Mouse (Mus musculus): ENCODE measurements around the gene Cfap61.
A peak's percentile ranks its signal among the peaks of the same experiment; 100 is the strongest.

Cfap61 gene

GRCm38 (mm10) chr2:146140711-146141110 lies 206.1 kb downstream of the Cfap61 start:
- no peak for DNase-seq (ENCODE audit: inconsistent age in 2 of 2, low spot score in 1 of 2)

DNA sequence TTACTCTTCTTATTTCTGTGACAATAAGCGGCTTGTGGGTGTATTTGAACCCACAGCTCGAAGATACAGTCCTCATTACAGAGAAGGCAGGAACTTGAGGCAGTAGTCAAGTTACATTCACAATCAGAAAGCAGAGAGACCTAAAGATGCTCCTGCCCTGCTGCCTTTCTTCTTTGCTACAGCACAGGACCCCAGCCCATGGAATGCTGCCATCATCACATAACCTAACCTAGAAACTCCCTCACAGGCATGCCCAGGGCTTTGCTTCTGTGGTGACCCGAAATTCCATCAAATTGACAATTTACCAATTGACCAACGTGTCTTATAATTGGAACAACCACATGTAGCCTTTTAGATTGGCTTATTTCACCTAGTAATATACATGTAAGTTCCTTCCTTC lies 212.7 kb downstream of the Cfap61 start:
- no peak for DNase-seq (ENCODE audit: inconsistent age in 2 of 2, low spot score in 1 of 2)

DNA sequence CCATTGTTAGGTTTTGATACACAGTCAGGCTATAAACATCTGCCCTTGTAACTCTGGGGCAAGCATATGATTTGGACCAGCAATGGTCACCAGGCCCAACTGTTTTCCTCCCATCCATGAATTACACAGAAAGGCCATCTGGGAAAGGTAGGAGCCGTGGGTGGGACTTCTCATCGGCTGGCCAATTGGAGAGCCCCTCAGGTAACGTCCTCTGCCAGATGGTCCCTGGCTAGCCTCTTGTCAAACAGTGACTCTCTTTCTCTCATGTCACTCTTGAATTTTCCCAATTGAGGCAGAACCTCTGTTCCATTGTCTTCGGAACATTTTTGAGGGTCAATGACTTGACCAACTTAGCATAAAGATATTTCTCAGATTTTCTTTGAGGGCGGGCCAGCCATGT lies 213.2 kb downstream of the Cfap61 start:
- DNase-seq (ENCODE audit: inconsistent age in 2 of 2, low spot score in 1 of 2), result no peak

DNA sequence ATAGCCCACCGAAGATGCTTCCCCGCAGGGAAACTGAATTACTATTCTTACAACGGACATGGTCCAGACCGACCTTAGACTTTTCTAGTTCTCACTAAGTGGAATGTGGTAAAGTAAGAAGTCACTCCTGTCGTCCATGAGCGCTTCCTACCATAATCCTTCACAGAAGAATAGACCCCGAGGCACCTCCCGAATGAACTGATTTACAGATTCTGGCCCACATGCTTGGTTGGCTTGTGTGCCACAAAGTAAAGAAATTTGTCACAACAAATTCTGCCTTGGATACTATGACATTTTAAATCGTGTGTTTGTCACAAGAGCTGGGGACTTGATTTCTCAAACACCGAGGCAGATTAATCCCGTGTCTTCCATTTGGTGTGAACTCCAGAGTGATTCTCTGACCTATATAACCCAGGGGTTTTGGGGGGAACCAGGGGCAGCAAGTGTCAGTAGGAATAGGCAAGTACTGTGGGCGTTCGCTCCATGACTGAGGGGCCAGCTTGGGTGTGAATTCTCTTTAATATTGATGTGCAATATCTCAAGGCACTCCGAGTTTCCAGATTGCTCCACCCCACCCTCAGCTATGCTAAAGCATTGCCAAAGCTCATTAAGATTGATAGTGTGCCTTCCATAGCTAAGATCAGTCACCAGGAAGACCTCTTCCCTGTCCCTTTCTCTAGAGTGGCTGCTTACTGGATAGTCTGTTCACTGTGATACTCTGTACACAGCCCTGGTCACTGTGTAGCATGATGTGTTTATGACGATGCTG lies 214.8 kb downstream of the Cfap61 start:
- DNase-seq (ENCODE audit: inconsistent age in 2 of 2, low spot score in 1 of 2), result no peak

GRCm38 (mm10) chr2:146168017-146168803 lies 233.6 kb downstream of the Cfap61 start:
- DNase-seq (ENCODE audit: inconsistent age in 2 of 2, low spot score in 1 of 2), result no peak

GRCm38 (mm10) chr2:146169492-146169891 lies 234.9 kb downstream of the Cfap61 start:
- no peak for DNase-seq (ENCODE audit: inconsistent age in 2 of 2, low spot score in 1 of 2)

DNA sequence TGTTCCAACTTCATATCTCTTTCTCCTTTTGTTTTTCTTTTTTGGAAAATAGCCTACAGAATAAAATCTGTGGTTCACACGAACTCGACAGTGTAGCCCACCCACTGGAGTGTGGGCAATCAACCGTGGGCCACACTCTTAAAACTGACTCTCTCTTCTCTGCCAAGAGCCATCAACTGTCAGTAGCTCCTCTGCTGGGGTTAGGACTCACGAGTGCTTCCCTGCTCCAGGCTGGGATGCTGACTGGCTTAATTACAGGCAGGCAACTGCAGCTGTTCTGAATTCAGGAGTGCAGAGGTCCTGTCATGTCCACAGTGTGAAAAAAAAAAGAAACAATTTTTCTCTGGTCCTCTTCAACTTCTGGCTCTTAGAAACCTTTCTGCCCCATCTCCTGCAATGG lies 237.5 kb downstream of the Cfap61 start:
- DNase-seq (ENCODE audit: inconsistent age in 2 of 2, low spot score in 1 of 2), result no peak

DNA sequence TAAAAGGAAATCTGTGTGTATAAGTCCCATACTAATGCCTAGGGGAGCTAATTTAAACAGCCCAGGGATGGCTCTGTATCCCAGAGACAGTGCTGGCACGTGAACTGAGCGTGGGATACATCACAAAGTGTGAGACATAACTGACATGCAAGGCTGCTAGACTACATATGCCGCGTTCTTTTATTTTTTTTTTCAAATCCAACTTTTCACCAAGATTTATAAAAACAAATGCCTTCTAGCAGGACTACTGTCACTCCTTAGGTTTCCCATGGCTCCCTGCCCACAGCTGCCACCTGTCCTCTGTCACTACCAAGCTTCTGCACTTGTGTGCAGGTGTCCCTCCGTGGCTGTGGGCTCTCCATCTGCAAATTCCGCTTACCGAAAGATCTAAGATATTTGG lies 239.6 kb downstream of the Cfap61 start:
- no peak for DNase-seq (ENCODE audit: inconsistent age in 2 of 2, low spot score in 1 of 2)

DNA sequence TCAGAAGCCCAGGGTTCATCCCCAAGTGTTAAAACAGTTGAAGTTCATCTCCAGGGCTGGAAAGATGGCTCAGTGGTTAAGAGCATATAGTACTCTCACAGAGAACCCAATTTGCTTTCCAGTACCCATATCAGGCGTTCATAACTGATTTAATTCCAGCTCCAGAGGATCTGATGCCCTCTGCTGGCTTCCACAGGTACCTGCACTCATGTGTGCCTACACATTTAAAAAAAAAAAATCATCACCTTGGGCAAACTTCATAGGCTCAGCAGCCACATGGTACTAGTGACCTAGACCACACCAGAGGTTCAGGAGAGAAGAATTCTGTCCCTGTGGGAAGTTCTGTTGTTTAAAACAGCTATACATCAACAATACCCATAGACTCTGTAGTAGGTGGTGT lies 244.1 kb downstream of the Cfap61 start:
- no peak for DNase-seq (ENCODE audit: inconsistent age in 2 of 2, low spot score in 1 of 2)

DNA sequence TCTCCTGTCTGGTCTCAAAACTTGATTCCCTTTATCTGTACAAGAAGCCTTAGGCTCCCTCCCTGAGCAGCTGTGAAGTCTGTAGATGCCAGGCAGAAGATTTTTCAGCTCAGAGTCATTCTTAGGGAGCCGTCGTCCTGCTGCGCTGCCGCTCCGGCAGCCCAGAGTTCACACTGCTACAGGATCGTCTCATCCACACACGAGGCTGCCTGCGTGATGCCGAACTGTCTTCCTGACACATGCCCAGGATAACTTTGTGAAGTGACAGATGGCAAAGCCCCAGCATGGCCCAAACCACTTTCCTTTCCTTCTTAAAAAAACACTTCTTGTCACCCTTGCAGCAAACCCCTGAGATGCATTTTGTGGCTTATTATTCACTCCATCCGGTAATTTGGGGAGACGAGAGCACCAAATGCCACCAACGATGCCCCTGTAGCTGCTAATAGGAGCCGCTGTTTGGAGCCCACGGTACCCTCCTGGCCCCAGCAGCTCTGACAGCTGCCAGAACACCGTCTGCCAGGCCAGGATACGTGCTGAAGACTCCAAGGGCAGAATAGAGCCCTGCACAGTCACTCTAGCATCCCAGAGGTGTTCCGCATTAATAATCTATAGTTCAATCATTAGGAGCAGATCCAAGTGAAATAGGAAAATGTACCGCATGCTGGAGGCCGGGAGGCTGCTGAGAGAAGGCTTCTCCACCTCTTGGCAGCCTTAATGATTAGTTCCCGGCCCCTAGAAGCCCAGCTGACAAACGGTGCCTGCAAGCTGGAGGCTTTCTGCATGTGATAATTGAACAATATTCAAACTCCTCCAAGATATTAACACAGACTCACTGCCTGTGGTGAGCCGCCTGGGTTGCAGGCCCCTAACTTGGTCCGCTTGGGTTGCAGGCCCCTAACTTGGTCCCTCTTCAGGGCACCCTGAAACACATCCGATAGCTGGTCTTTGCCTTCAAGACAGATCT lies 249.5 kb downstream of the Cfap61 start:
- DNase-seq (ENCODE audit: inconsistent age in 2 of 2, low spot score in 1 of 2), result no peak

DNA sequence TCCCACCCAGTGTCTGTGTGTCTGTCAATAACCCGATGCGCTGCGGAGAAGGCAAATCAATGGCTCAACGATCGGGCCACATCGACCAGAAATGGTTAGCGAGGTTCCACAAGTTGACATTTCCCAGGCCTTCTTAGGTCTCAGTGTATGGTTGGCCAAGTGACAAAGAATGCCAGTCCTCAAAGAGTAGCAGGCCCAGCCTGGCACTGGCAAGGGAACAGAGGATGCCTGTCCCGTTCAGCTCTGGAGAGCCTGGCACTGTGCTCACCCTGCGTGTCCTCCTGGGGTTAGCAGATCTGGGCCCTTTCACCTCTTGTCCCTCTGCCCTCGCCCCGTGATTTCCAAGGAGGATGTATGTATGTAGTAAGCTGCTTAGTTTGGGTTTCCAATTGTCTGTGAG lies 261.5 kb downstream of the Cfap61 start:
- no peak for DNase-seq (ENCODE audit: inconsistent age in 2 of 2, low spot score in 1 of 2)

DNA sequence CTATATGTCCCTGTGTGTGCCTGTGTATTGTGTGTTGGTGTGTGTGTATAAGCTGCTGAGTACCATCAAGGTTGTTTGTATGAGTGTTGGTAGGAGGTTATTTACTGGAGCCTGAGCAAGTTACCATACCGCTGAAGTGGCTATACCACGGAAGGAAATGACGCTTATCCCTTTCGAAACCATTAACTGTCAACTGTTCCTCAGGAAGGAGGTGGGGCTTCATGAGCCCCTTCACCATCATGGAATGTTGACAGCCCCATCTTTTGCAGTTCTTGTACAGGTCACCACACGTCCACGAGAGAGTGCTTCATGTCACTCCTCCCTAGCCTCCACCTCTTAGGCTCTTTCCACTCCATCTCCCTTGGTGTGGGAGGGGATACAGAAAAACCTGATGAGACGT lies 263.4 kb downstream of the Cfap61 start:
- DNase-seq (ENCODE audit: inconsistent age in 2 of 2, low spot score in 1 of 2), result no peak

DNA sequence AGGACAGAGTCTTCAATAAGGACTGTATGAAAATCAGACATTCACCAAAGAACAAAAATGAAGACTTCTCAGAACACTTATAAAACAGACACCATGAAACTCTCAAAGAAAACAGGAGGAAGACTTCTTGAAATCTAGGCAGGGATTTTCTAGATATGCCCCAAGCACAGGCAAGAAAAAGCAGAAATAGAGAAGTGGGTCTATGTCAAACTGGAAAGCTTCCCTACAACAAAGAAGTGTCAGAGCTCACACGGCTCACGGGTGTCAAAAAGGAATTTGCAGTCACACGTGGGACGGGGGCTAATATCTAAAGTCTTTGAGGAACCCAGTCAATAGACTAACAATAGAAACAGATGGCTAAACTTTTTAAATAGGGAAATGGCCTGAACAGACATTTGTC lies 276.4 kb downstream of the Cfap61 start:
- no peak for DNase-seq (ENCODE audit: inconsistent age in 2 of 2, low spot score in 1 of 2)

GRCm38 (mm10) chr2:146214715-146215114 lies 280.1 kb downstream of the Cfap61 start:
- DNase-seq (ENCODE audit: inconsistent age in 2 of 2, low spot score in 1 of 2), result peak in 1 of 2 experiments; percentile 73

GRCm38 (mm10) chr2:146216111-146217064 lies 281.8 kb downstream of the Cfap61 start:
- no peak for DNase-seq (ENCODE audit: inconsistent age in 2 of 2, low spot score in 1 of 2)

DNA sequence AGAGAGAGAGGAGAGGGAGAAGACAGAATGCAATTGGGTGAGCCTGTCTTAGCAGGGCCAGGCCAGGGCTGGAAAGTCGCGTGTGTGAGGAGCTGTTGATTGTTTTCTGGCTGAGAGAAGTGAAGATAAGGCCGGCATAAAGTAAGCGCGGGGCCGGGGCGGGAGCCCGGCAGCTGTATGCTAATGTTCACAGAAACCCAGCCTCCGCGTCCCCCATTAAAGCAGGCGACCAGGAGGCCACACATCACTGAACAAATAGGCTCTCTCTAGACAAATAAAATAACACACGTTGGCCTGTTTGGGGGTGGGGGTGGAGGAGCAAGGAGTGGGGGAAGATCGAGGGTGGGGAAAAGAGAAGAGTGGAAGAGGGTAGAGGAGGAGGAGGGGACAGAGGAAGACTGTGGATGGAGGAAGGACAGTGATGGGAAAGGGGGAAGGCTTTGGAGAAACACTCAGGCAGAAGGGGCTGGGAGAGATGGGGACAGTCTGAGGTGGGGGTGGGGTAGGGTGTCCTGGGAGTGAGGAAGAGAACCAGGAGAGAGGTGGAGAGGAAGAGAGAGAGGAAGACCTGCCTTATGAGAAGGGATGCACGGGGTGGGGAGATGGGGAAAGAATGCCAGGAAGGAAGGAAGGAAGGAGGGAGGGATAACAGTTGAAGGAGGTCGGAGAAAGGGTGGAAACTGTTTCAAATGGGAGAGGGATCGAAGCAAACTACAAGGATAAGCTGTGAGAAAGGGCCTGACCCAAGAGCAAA lies 282.8 kb downstream of the Cfap61 start:
- no peak for DNase-seq (ENCODE audit: inconsistent age in 2 of 2, low spot score in 1 of 2)

GRCm38 (mm10) chr2:146218161-146218691 lies 283.6 kb downstream of the Cfap61 start:
- DNase-seq (ENCODE audit: inconsistent age in 2 of 2, low spot score in 1 of 2), result peak in 1 of 2 experiments; percentile 58

GRCm38 (mm10) chr2:146218881-146219535 lies 284.4 kb downstream of the Cfap61 start:
- no peak for DNase-seq (ENCODE audit: inconsistent age in 2 of 2, low spot score in 1 of 2)

DNA sequence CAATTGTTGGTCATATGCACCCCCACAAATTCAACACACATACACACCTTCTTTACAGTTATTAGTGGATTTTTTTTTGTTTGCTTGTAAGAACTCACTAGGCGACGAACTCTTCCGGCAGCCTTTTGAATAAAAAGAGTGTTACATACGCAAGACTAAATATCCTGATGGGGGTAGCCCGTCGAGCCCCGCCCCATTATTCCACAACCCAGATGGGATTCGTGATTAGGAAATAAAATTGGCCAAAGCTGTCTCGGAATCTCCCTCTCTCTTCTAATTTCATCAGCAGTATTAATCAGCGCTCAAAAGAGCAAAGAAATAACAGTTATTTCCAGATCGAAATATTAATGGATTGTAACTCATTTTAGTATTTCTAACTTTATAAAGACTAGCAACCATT lies 285.2 kb downstream of the Cfap61 start:
- no peak for DNase-seq (ENCODE audit: inconsistent age in 2 of 2, low spot score in 1 of 2)
